Mouse (Mus musculus) ES-Bruce4 (cell line): ENCODE results near the gene Fam117a. TPM values are rescaled to one million over a fixed set of nuclear protein-coding genes. Genes with fewer than 3 reads are reported as not detected.

Experiments
- H3K27ac ChIP-seq: 2 replicates; pipeline ENCODE4 v1.5.1; 2012; ENCODE audit warnings: low read length, inconsistent platforms; ENCODE audit not compliant: insufficient read depth
- H3K27me3 ChIP-seq: 2 replicates; pipeline ENCODE4 v1.6.1; 2012; ENCODE audit warnings: mild to moderate bottlenecking, low read length, inconsistent platforms; ENCODE audit not compliant: control insufficient read depth, poor library complexity, insufficient read depth, severe bottlenecking
- H3K36me3 ChIP-seq: 2 replicates; pipeline ENCODE4 v1.6.1; 2012; ENCODE audit warnings: inconsistent platforms, mild to moderate bottlenecking, low read length, moderate library complexity; ENCODE audit not compliant: control insufficient read depth, poor library complexity, insufficient read depth, severe bottlenecking
- H3K4me1 ChIP-seq: one replicate; pipeline ENCODE4 v1.8.1; 2011; ENCODE audit warnings: low read length; ENCODE audit not compliant: control insufficient read depth, insufficient read depth
- H3K4me3 ChIP-seq: 2 replicates; pipeline ENCODE4 v1.5.1; 2011; ENCODE audit warnings: low read depth, mild to moderate bottlenecking, low read length
- H3K9ac ChIP-seq: 2 replicates; pipeline ENCODE4 v1.6.1; 2012; ENCODE audit warnings: low read depth, mild to moderate bottlenecking, inconsistent platforms; ENCODE audit not compliant: poor library complexity, severe bottlenecking
- H3K9me3 ChIP-seq: replicated peaks from 2 replicates; pipeline ENCODE4 v1.6.1; 2012; ENCODE audit warnings: mild to moderate bottlenecking, low read length, inconsistent platforms; ENCODE audit not compliant: control insufficient read depth, poor library complexity, insufficient read depth, severe bottlenecking
- CTCF ChIP-seq: IDR thresholded peaks from one replicate; pipeline ENCODE4 v1.8.1; 2011; ENCODE audit warnings: low read depth, low read length
- EP300 ChIP-seq: IDR thresholded peaks from 2 replicates; pipeline ENCODE4 v1.6.1; 2011; ENCODE audit warnings: low read depth, low read length; ENCODE audit not compliant: insufficient read depth
- POLR2A ChIP-seq: IDR thresholded peaks from one replicate; pipeline ENCODE4 v1.8.1; 2011; ENCODE audit warnings: low read length; ENCODE audit not compliant: insufficient read depth
- polyA plus RNA-seq: library from polyadenylated mRNA; stranded (reverse); fragments of >200 nt; gene quantifications from 2 replicates; pipeline ENCODE4 v1.2.4, GENCODE M21; 2011; ENCODE audit warnings: low read depth; ENCODE audit not compliant: missing spikeins, insufficient read depth, insufficient read length

Gene Fam117a
- polyA plus RNA-seq, 1 experiment, result 36.2 TPM

GRCm38 (mm10) chr11:95365596-95365995, 28.8 kb downstream of the Fam117a start:
- Histone ChIP-seq H3K4me3 (no peak overlapping the region), H3K27ac (no peak overlapping the region), H3K9ac (no peak overlapping the region), H3K36me3 (no peaks in the 10 kb centered on the region; the same call in 1 of the 2 replicates), H3K27me3 (no peaks in the 10 kb centered on the region), H3K4me1 (no peaks in the 10 kb centered on the region), H3K9me3 (no peaks in the 10 kb centered on the region)
- no peak for TF ChIP-seq CTCF
- no peak for TF ChIP-seq EP300
- no peak for TF ChIP-seq POLR2A

GRCm38 (mm10) chr11:95366280-95366897, 29.6 kb downstream of the Fam117a start:
- H3K27me3 ChIP-seq, result no peaks in the 10 kb centered on the region
- no peaks in the 10 kb centered on the region for H3K9me3 ChIP-seq
- no peak overlapping the region for H3K9ac ChIP-seq
- H3K4me1 ChIP-seq, result no peaks in the 10 kb centered on the region
- H3K36me3 ChIP-seq, result peaks cover 2% of the 10 kb centered on the region; the same call in 1 of the 2 replicates
- no peak overlapping the region for H3K4me3 ChIP-seq
- TF ChIP-seq CTCF, result no peak
- TF ChIP-seq EP300, result no peak
- no peak for TF ChIP-seq POLR2A
- no peak overlapping the region for H3K27ac ChIP-seq

GRCm38 (mm10) chr11:95367011-95367735, 30.4 kb downstream of the Fam117a start:
- H3K27ac ChIP-seq, result no peak overlapping the region
- no peak for TF ChIP-seq EP300
- TF ChIP-seq POLR2A, result no peak
- no peak for TF ChIP-seq CTCF
- H3K4me1 ChIP-seq, result no peaks in the 10 kb centered on the region
- peaks cover 5% of the 10 kb centered on the region; the same call in 1 of the 2 replicates for H3K36me3 ChIP-seq
- H3K9ac ChIP-seq, result no peak overlapping the region
- H3K9me3 ChIP-seq, result no peaks in the 10 kb centered on the region
- no peak overlapping the region for H3K4me3 ChIP-seq
- no peaks in the 10 kb centered on the region for H3K27me3 ChIP-seq

GRCm38 (mm10) chr11:95368231-95368823, 31.5 kb downstream of the Fam117a start:
- TF ChIP-seq EP300, result no peak
- no peak for TF ChIP-seq POLR2A
- TF ChIP-seq CTCF, result no peak
- H3K27me3 ChIP-seq, result no peaks in the 10 kb centered on the region
- H3K9ac ChIP-seq, result no peak overlapping the region
- H3K9me3 ChIP-seq, result no peaks in the 10 kb centered on the region
- no peak overlapping the region for H3K27ac ChIP-seq
- H3K4me1 ChIP-seq, result no peaks in the 10 kb centered on the region
- H3K36me3 ChIP-seq, result peaks cover 7% of the 10 kb centered on the region
- no peak overlapping the region for H3K4me3 ChIP-seq

- Histone ChIP-seq H3K36me3 (peaks cover 10% of the 10 kb centered on the region), H3K9ac (no peak overlapping the region), H3K4me1 (no peaks in the 10 kb centered on the region), H3K4me3 (no peak overlapping the region), H3K27me3 (no peaks in the 10 kb centered on the region), H3K27ac (no peak overlapping the region), H3K9me3 (no peaks in the 10 kb centered on the region)
- TF ChIP-seq CTCF (no peak), POLR2A (no peak), EP300 (no peak)
Measured at GRCm38 (mm10) chr11:95368871-95369270, 32.1 kb downstream of the Fam117a start.
